Mouse (Mus musculus): ENCODE measurements around the gene Mtmr3. TPM values are rescaled to one million over a fixed set of nuclear protein-coding genes. Genes with fewer than 3 reads are reported as not detected.

The Mtmr3 gene
- polyA plus RNA-seq, 1 experiment from 2014 or later, result 49.2 TPM

DNA sequence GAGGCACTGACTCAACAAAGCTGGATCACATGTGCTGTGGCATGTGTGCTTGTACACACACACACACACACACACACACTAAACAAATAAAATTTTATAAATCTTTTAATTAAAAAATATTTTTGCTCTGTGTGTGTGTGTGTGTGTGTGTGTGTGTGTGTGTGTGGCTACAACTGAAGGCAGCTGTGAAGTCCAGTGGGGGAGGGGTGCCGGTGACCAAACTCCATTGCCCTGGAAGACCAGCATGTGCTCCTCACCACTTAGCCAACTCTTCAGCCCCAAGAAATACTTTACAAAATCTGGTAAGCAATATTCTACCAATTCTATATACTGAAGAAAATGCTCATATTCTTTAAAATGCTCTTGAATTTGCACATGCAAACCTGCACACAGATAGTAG lies 94.4 kb downstream of the Mtmr3 start:
- Histone ChIP-seq H3K9me3 (no peaks in the 10 kb centered on the region), H3K36me3 (peaks cover 63% of the 10 kb centered on the region), H3K27me3 (no peaks in the 10 kb centered on the region), H3K27ac (replicated peaks) (no peak overlapping the region), H3K9ac (replicated peaks) (no peak overlapping the region), H3K4me1 (no peaks in the 10 kb centered on the region), H3K4me3 (no peak overlapping the region), H3K4me2 (replicated peaks) (no peak overlapping the region)
- 93% methylated on average over 1 of the region's 1 CpGs for WGBS
- ATAC-seq (ENCODE audit: low FRiP score, low read depth), result no peak

DNA sequence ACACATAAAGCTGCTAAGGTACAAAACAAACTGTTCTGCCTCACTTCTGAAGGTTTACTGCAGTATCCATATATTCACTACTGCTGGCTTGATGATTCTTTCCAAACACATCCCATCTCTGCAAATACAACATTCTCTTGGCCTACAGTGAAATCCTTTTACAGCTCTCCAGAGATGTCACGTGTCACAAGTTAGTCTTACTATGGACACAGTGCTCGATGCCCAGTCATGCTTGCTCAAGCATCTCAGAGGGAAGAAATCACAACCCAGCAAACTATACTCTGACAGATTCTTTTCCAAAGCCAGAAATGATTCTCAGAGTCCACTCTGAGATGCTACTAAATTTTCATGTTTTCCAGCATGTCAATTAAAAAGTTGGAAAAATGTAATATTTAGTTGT lies 95.2 kb downstream of the Mtmr3 start:
- no peaks in the 10 kb centered on the region for H3K9me3 ChIP-seq
- 87% methylated on average over 2 of the region's 2 CpGs for WGBS
- H3K36me3 ChIP-seq, result peaks cover 63% of the 10 kb centered on the region

DNA sequence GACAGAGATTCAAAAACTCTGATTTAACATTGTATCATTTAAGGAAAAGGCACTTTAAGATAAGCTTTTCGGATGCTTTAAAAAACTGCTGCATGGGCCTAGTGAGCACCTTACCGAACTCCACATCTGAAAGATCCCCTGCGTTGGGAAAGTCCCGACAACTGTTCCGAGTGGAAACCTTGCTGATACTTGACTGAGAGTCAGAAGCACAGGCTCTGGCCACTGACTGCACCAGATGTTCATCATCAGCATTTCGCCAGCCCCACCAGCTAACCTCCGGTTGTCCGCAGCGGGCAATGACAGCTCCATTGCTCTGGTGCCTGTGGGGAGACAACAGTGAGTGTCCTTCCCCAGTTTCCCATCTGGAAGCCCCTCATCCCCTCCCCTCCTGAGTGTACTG lies 95.9 kb downstream of the Mtmr3 start:
- Histone ChIP-seq H3K27me3 (no peaks in the 10 kb centered on the region), H3K36me3 (peaks cover 58% of the 10 kb centered on the region), H3K9me3 (no peaks in the 10 kb centered on the region), H3K27ac (replicated peaks) (no peak overlapping the region), H3K4me1 (no peaks in the 10 kb centered on the region), H3K4me2 (replicated peaks) (no peak overlapping the region), H3K4me3 (no peak overlapping the region), H3K9ac (replicated peaks) (no peak overlapping the region)
- 94% methylated on average over 9 of the region's 9 CpGs for WGBS
- no peak for ATAC-seq (ENCODE audit: low FRiP score, low read depth)

More for the DNA sequence above, 95.2 kb downstream of the Mtmr3 start:
- no peak overlapping the region for H3K4me2 ChIP-seq (replicated peaks)
- H3K27me3 ChIP-seq, result no peaks in the 10 kb centered on the region
- no peak overlapping the region for H3K27ac ChIP-seq (replicated peaks)
- H3K4me1 ChIP-seq, result no peaks in the 10 kb centered on the region
- no peak for ATAC-seq (ENCODE audit: low FRiP score, low read depth)
- no peak overlapping the region for H3K4me3 ChIP-seq
- no peak overlapping the region for H3K9ac ChIP-seq (replicated peaks)

DNA sequence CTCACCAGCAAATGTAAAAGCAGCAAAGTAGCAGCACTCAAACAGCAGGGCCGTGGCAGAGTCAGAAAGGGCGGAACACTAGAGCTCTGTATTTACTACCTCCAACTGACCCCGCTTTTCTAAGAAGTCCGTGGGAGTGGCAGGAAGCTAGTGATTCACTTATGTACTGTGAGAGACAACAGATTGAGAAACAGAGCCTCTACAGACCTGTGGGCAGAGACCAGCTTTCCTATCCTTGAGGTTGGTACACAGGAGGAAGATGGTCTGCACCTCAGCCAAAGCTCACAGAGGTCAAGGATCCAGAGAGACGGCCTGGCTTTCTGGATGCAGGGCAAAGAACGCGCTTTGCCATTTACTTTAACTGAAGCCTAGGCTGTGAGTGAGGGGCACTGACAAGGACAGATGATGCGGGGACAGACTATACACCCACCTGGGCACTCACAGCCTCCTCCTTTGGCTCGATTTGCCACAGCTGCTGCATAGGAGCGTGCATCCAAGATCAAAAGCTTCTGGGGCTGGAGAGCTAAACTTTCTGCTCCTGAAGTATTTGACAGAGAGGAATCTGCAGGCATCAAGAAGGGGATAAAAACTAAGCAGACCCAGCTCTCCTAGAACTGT lies 97.1 kb downstream of the Mtmr3 start:
- H3K36me3 ChIP-seq, result peaks cover 56% of the 10 kb centered on the region

DNA sequence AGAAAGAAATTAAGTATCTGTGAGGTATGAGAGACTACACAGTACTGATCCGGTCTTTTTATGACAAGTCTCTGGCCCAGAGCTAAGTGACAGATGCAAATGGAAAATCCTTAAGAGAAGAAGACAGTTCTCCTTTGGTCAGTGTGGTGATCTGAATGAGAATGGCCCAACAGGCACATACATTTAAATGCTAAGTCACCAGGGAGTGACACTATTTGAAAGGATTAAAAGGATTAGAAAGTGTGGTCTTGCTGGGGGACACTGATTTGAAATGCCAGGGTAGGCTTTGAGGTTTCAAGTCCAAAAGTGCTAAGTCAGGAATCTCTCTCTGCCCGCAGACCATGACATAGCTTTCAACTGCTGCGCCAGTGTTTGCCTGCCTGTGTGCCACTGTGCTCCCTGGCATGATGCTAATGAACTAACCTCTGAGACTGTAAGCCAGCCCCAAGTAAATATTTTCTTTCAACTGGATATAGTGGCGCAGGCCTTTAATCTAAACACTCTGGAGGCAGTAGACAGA lies 99.6 kb downstream of the Mtmr3 start:
- WGBS, result 74% methylated on average over 4 of the region's 4 CpGs
- H3K36me3 ChIP-seq, result peaks cover 74% of the 10 kb centered on the region
- no peak for ATAC-seq (ENCODE audit: low FRiP score, low read depth)
- H3K9ac ChIP-seq (replicated peaks), result no peak overlapping the region
- H3K27me3 ChIP-seq, result no peaks in the 10 kb centered on the region
- H3K4me2 ChIP-seq (replicated peaks), result no peak overlapping the region
- H3K9me3 ChIP-seq, result no peaks in the 10 kb centered on the region
- H3K4me3 ChIP-seq, result no peak overlapping the region
- no peaks in the 10 kb centered on the region for H3K4me1 ChIP-seq
- no peak overlapping the region for H3K27ac ChIP-seq (replicated peaks)

More for the DNA sequence above, 97.1 kb downstream of the Mtmr3 start:
- ATAC-seq (ENCODE audit: low FRiP score, low read depth), result no peak
- Histone ChIP-seq H3K9ac (replicated peaks) (no peak overlapping the region), H3K27ac (replicated peaks) (no peak overlapping the region), H3K9me3 (no peaks in the 10 kb centered on the region), H3K4me3 (no peak overlapping the region), H3K4me1 (no peaks in the 10 kb centered on the region), H3K4me2 (replicated peaks) (no peak overlapping the region), H3K27me3 (no peaks in the 10 kb centered on the region)
- 89% methylated on average over 10 of the region's 10 CpGs for WGBS

DNA sequence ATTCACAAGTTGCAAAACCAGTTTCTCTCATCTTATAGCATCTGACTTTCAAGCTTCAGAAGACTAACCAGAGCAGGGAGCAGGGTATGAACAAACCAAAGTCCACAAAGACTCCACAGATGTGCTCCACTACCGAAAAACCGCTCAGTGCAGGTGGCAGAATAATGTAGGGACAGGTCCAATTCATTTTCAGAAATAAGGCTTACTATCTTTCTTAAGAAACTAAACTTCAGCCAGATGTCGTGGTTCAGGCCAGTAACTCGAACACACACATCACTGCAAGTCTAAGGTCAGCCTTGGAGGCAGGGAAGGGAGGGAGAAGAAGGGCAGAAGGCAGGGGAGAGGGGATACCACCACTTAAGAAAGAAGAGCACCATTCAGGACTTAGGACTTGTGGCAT lies 105.5 kb downstream of the Mtmr3 start:
- Histone ChIP-seq H3K9ac (replicated peaks) (no peak overlapping the region), H3K27ac (replicated peaks) (no peak overlapping the region), H3K4me3 (no peak overlapping the region), H3K36me3 (peaks cover 89% of the 10 kb centered on the region), H3K9me3 (no peaks in the 10 kb centered on the region), H3K4me1 (no peaks in the 10 kb centered on the region), H3K27me3 (no peaks in the 10 kb centered on the region), H3K4me2 (replicated peaks) (no peak overlapping the region)
- ATAC-seq (ENCODE audit: low FRiP score, low read depth), result no peak
- WGBS, result 94% methylated on average over 4 of the region's 4 CpGs

DNA sequence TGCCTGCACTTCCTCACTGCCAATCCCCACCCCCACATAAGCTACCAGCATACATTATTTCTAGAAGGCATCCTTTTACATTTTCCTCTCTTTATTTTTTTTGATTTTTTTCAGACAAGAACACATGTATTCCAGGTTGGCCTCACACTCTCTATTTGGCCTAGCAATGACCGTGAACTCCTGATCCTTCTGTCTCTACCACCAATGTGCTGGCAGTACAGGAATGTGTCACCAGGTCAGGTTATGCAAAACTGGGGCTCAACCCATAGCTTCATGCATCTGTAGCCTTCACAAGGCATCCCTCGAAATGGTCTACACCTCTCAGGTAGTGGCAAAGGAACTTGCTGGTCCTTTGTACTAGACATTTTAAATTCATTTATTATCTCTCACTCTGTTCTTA lies 105.9 kb downstream of the Mtmr3 start:
- Histone ChIP-seq H3K9ac (replicated peaks) (no peak overlapping the region), H3K4me3 (no peak overlapping the region), H3K9me3 (no peaks in the 10 kb centered on the region), H3K4me2 (replicated peaks) (no peak overlapping the region), H3K27me3 (no peaks in the 10 kb centered on the region), H3K36me3 (peaks cover 93% of the 10 kb centered on the region), H3K4me1 (no peaks in the 10 kb centered on the region), H3K27ac (replicated peaks) (no peak overlapping the region)
- 97% methylated on average over 2 of the region's 2 CpGs for WGBS
- no peak for ATAC-seq (ENCODE audit: low FRiP score, low read depth)

DNA sequence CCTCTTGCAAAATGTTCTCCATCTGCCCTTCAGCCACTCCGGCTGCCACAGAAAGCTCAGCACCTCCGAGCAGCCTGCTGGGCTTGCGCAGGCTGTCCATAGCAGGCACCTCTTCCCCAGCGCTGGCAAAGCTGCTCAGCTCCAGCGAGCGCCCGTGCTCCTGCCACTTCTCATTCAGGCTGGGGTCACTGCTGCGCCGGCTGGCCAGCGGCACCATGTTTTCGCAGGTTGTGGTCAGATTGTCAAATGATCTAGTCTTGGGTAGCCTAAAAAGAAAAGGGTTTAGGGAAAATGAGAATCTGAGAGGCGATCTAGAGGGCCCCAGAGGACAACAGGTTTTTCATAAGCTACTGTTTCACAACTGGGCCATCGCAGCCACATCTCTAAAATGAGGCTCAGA lies 106.3 kb downstream of the Mtmr3 start:
- H3K9ac ChIP-seq (replicated peaks), result no peak overlapping the region
- H3K9me3 ChIP-seq, result no peaks in the 10 kb centered on the region
- H3K27me3 ChIP-seq, result no peaks in the 10 kb centered on the region
- no peak overlapping the region for H3K27ac ChIP-seq (replicated peaks)
- no peak overlapping the region for H3K4me3 ChIP-seq
- WGBS, result 96% methylated on average over 13 of the region's 13 CpGs
- H3K4me1 ChIP-seq, result no peaks in the 10 kb centered on the region
- H3K4me2 ChIP-seq (replicated peaks), result no peak overlapping the region
- ATAC-seq (ENCODE audit: low FRiP score, low read depth), result no peak
- H3K36me3 ChIP-seq, result peaks cover 96% of the 10 kb centered on the region

DNA sequence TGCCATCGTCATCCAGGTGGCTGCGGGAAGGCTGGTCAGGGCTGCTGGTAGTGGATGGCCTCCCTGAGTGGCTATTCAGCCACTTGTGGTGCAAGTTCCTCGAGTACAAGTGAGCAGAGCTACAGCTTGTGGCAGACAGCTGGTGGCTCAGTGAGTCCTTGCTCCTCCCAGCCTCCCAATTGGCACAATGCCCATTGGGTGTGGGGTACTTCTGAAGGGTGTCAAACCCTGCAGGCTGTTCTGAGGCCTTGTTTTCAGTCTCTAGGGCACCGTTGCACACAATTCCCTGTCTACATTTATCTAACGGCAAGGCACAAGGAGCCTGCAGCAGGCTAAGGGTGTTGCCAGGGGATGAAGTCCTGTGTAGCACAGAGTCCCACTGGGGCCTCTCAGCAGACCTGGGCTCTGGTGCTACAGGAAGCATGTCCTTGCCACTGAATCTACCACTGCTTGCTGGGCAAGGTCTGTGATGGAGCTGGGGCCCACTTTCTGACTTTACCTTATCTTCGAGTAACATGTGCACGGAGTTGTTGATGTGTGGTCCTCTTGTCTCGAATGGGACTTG lies 107.2 kb downstream of the Mtmr3 start:
- Histone ChIP-seq H3K27ac (replicated peaks) (no peak overlapping the region), H3K4me3 (no peak overlapping the region), H3K9ac (replicated peaks) (no peak overlapping the region)

DNA sequence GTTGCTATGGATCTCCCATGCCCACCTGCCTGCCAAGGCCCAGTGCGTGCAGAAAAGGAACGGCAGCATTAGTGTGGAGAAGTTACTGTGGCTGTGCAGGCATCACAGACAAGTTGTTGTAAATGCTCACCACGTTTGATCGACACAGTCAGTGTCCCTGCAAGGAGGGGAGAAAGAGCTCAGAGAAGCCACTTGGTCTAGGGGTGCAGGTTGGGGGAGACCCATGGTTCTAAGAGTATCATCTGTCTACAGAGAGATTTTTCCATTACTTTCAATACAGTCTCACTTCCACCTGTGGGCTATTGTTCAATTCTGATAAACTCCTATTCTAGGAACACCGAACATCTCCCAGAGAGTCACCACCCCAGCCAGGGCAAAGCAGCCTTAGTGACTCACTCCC lies 110.1 kb downstream of the Mtmr3 start:
- ATAC-seq (ENCODE audit: low FRiP score, low read depth), result no peak
- Histone ChIP-seq H3K9me3 (no peaks in the 10 kb centered on the region), H3K9ac (replicated peaks) (no peak overlapping the region), H3K4me3 (no peak overlapping the region), H3K27ac (replicated peaks) (no peak overlapping the region), H3K4me1 (no peaks in the 10 kb centered on the region), H3K36me3 (peaks cover 96% of the 10 kb centered on the region), H3K27me3 (no peaks in the 10 kb centered on the region), H3K4me2 (replicated peaks) (no peak overlapping the region)
- WGBS, result 90% methylated on average over 5 of the region's 5 CpGs

More for the DNA sequence above, 107.2 kb downstream of the Mtmr3 start:
- ATAC-seq (ENCODE audit: low FRiP score, low read depth), result no peak
- Histone ChIP-seq H3K9me3 (no peaks in the 10 kb centered on the region), H3K27me3 (no peaks in the 10 kb centered on the region), H3K4me1 (no peaks in the 10 kb centered on the region), H3K36me3 (peaks cover 99% of the 10 kb centered on the region), H3K4me2 (replicated peaks) (no peak overlapping the region)
- 91% methylated on average over 8 of the region's 8 CpGs for WGBS

DNA sequence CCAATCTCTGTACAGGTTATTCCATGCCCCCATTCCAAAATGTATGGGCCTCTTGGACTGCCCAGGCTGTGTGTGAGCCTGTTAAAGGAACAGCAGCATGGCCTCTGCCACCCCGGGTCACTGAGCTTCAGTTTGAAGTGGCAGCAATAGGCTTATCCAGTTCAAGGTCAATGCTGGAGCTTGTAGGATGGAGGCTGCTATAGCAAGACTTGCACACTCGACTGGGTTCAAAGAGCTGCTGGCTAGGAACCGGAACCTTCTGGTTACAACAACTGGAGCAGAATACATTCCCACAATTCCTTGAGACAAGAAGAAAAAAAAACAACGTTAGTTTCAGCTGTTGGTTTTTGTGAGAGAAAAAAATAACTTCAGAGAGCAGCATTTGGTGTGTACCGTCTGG lies 112.0 kb downstream of the Mtmr3 start:
- no peak overlapping the region for H3K4me2 ChIP-seq (replicated peaks)
- H3K4me1 ChIP-seq, result no peaks in the 10 kb centered on the region
- 76% methylated on average over 5 of the region's 5 CpGs for WGBS
- no peak for ATAC-seq (ENCODE audit: low FRiP score, low read depth)
- H3K4me3 ChIP-seq, result no peak overlapping the region
- H3K9ac ChIP-seq (replicated peaks), result no peak overlapping the region
- H3K27ac ChIP-seq (replicated peaks), result no peak overlapping the region
- H3K36me3 ChIP-seq, result peaks cover 86% of the 10 kb centered on the region
- no peaks in the 10 kb centered on the region for H3K27me3 ChIP-seq
- no peaks in the 10 kb centered on the region for H3K9me3 ChIP-seq

DNA sequence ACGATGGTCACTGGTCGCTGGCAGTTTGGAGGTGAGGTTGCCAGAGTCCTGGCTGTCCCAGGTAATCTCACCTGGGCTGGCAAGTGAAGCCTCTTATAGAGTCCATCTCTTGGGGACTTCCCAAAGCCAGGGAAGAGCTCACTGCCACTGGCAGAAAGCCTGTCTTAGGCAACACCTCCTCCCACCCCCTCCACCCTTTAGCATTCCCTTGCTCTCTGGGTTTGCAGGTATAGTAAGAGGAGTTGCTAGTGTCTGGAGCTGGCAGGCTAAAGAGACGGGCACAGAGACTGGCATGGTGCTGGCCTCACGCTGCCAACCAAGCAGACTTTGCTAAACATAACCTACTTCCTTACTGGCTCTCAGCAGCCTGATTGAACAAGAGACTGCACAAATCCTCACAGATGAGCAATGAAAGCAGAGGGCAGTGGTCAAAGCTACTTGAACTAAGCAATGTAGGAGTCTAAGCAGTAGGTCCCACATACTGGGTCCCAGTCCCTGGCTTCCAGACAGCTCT lies 118.4 kb downstream of the Mtmr3 start:
- no peak overlapping the region for H3K27ac ChIP-seq (replicated peaks)
- H3K4me1 ChIP-seq, result no peaks in the 10 kb centered on the region; the same call in 1 of the 2 replicates
- H3K27me3 ChIP-seq, result no peaks in the 10 kb centered on the region
- no peak overlapping the region for H3K9ac ChIP-seq (replicated peaks)
- H3K9me3 ChIP-seq, result no peaks in the 10 kb centered on the region
- no peak overlapping the region for H3K4me3 ChIP-seq
- 85% methylated on average over 4 of the region's 4 CpGs for WGBS
- no peak for ATAC-seq (ENCODE audit: low FRiP score, low read depth)
- no peak overlapping the region for H3K4me2 ChIP-seq (replicated peaks)
- peaks cover 22% of the 10 kb centered on the region for H3K36me3 ChIP-seq
